Mouse (Mus musculus) neural tube, embryonic 13.5 days (tissue): ENCODE data around the gene Dnah10. TPM values are rescaled to one million over a fixed set of nuclear protein-coding genes. Genes with fewer than 3 reads are reported as not detected.

ENCODE experiments used
- ATAC-seq: fragments of 200-750 bp; cut with Nextera tagmentation; 2 replicates; pipeline ENCODE4 v1.8.0; 2017; ENCODE audit warnings: low read depth, mild to moderate bottlenecking, moderate TSS enrichment, moderate library complexity
- H3K27ac ChIP-seq: fragments of 300-500 bp; sonication (generic); replicated peaks from 2 replicates; pipeline ENCODE4 v1.5.1; 2015; ENCODE audit warnings: moderate library complexity, mild to moderate bottlenecking, inconsistent platforms
- H3K27me3 ChIP-seq: fragments of 300-500 bp; sonication (generic); 2 replicates; pipeline ENCODE4 v1.6.1; 2015; ENCODE audit warnings: mild to moderate bottlenecking, inconsistent platforms
- H3K36me3 ChIP-seq: fragments of 300-500 bp; sonication (generic); 2 replicates; pipeline ENCODE4 v1.6.1; 2015; ENCODE audit warnings: mild to moderate bottlenecking, inconsistent platforms
- H3K4me1 ChIP-seq: fragments of 300-500 bp; sonication (generic); replicated peaks from 2 replicates; pipeline ENCODE4 v1.6.1; 2015; ENCODE audit warnings: inconsistent platforms
- H3K4me2 ChIP-seq: fragments of 300-500 bp; sonication (generic); 2 replicates; pipeline ENCODE4 v1.6.1; 2015; ENCODE audit warnings: inconsistent platforms, mild to moderate bottlenecking, moderate library complexity
- H3K4me3 ChIP-seq: fragments of 300-500 bp; sonication (generic); 2 replicates; pipeline ENCODE4 v1.5.1; 2015; ENCODE audit warnings: mild to moderate bottlenecking, inconsistent platforms
- H3K9ac ChIP-seq: fragments of 300-500 bp; sonication (generic); 2 replicates; pipeline ENCODE4 v1.6.1; 2015; ENCODE audit warnings: moderate library complexity, mild to moderate bottlenecking, inconsistent platforms
- H3K9me3 ChIP-seq: fragments of 300-500 bp; sonication (generic); 2 replicates; pipeline ENCODE4 v1.6.1; 2016; ENCODE audit warnings: inconsistent platforms
- WGBS: fragments of 180-500 bp; shearing (Covaris S2); methylation state at CpG from one replicate; pipeline ENCODE4 v1.1.7; 2015; 5-methylcytosine and 5-hydroxymethylcytosine counted together
- polyA plus RNA-seq: library from polyadenylated mRNA; unstranded; fragments of >200 nt; fragmentation: Nextera tagmentation; extraction: Ambion mirVana; gene quantifications from 2 replicates; pipeline ENCODE4 v1.2.1, GENCODE M21; 2015

The Dnah10 gene
- polyA plus RNA-seq, 1 experiment from 2014 or later = 0.10 TPM

DNA sequence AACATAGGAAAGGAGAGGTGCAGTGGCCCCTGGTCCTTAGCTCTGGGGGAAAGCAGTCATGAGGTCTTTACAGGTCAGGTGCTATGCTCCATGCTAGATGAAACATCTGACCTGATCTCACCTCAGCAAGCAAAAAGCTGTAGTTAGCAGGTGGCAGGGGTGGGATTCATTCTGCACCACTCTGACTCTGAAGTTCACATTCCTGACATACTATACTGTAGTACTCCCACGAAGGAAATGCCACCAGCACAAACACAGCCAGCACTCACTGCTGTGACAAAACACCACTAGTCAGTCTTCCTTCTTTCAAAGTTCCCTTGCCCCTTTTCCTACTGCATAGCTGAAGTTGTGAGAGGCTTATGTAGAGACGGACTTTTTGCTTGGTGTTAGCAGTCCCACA, 127.4 kb downstream of the Dnah10 start:
- no peak for ATAC-seq
- H3K9me3 ChIP-seq = no peaks in the 10 kb centered on the region
- H3K4me1 ChIP-seq = 0 out of 2 replicates have a peak, but pooled peaks cover 8% of the 10 kb centered on the region
- no peak overlapping the region for H3K9ac ChIP-seq
- H3K27ac ChIP-seq = no peak overlapping the region
- no peaks in the 10 kb centered on the region for H3K36me3 ChIP-seq
- no peak overlapping the region for H3K4me2 ChIP-seq
- WGBS = 40% methylated on average over 2 of the region's 2 CpGs
- no peaks in the 10 kb centered on the region for H3K27me3 ChIP-seq
- no peak overlapping the region for H3K4me3 ChIP-seq

DNA sequence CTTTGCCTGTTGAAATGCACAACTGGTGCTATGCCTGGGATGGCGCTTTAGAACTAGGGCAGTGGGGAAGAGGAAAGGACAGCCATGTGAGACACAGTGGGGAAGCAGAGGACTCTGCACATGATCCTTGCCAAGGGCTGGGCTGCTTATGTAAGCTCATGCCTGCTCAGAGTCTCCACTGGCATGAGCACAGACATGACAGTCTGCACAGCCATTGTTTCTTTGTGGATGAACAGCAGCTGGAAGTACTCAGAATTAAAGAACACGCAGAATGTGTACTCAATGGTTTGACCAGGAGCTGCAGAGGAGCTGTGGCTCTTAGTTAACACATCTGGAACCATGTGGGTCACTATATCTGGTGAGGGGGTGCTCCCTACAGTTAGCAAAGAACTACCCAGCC, 128.2 kb downstream of the Dnah10 start:
- no peak for ATAC-seq
- H3K27me3 ChIP-seq = no peaks in the 10 kb centered on the region
- WGBS = 77% methylated on average over 2 of the region's 2 CpGs

DNA sequence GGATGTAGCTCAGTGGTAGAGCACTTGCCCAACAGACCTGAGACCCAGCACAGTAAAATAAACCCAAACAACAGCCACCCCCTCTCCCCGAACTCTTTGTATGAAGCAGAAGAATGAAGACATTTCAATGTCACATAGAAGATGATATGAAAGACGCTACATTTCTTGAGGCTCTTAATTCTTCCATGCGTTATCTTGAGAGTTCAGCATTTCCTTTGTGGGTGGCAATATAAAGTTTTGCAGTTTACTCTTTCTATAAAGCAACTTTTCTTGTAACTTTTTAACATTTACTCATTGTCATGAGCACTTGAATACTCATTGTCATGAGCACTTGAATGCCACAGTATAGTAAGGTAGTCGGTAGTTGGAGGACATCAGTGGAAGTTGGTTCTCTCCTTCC, 129.3 kb downstream of the Dnah10 start:
- no peak for ATAC-seq
- Histone ChIP-seq H3K4me2 (no peak overlapping the region), H3K27me3 (no peaks in the 10 kb centered on the region), H3K4me1 (peaks cover 12% of the 10 kb centered on the region; the same call in 1 of the 2 replicates), H3K36me3 (no peaks in the 10 kb centered on the region), H3K9me3 (no peaks in the 10 kb centered on the region), H3K9ac (no peak overlapping the region), H3K4me3 (no peak overlapping the region), H3K27ac (no peak overlapping the region)
- WGBS = 94% methylated on average over 4 of the region's 4 CpGs

More for the DNA sequence above, 128.2 kb downstream of the Dnah10 start:
- H3K4me3 ChIP-seq = no peak overlapping the region
- no peak overlapping the region for H3K9ac ChIP-seq
- H3K27ac ChIP-seq = no peak overlapping the region
- H3K36me3 ChIP-seq = no peaks in the 10 kb centered on the region
- H3K4me1 ChIP-seq = 0 out of 2 replicates have a peak, but pooled peaks cover 9% of the 10 kb centered on the region
- no peaks in the 10 kb centered on the region for H3K9me3 ChIP-seq
- H3K4me2 ChIP-seq = no peak overlapping the region

DNA sequence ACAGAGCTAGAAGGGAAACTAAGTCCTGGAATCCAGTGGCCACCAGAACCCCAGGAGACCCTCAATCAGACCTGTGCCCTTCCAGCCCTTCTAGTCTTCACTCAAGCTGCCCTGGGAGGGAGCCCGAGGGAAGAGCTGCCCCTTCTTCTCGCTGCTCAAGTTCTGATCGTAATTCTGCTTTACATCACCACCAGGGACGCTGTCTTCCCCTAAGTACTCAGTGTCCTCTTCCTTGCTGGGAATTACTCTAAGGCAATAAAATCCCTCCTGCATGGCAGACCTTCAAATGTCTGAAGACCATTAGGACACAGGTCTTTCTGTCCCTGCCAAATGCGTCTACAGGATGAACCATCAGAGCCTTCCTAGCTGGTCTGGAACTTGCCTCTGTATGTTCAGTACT, 135.1 kb downstream of the Dnah10 start:
- Histone ChIP-seq H3K36me3 (no peaks in the 10 kb centered on the region), H3K27ac (no peak overlapping the region), H3K4me1 (peaks cover 44% of the 10 kb centered on the region), H3K9me3 (no peaks in the 10 kb centered on the region), H3K4me3 (peak overlapping the region; percentile 98), H3K9ac (peak overlapping the region; percentile 41; the same call in 1 of the 2 replicates), H3K27me3 (peaks cover 14% of the 10 kb centered on the region), H3K4me2 (peak overlapping the region; percentile 89)
- ATAC-seq = no peak
- WGBS = 3% methylated on average over 5 of the region's 5 CpGs

DNA sequence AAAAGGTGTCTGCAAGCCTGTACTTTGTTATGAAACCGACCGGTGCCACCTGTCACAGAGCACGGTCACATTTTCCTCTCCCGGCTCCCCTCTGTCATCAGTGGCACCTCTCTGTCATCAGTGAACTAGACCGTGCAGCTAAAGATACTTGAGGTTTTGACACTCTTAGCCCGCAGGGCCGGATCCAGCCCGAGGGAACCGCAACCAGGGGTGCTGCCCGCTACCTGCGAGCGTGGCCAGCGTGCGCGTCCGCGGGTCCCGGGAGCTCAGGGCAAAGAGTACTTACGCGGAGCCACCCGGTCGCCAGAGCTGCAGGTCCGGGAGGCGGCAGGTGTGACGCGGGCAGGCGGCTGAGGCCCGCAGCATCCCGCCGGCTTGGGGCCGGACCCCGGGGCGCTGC, 136.6 kb downstream of the Dnah10 start:
- peak; percentile 17; the same call in 1 of the 2 replicates for ATAC-seq
- Histone ChIP-seq H3K27ac (peak overlapping the region; percentile 96), H3K9ac (peak overlapping the region; percentile 92), H3K36me3 (peaks cover 8% of the 10 kb centered on the region), H3K27me3 (peaks cover 14% of the 10 kb centered on the region), H3K9me3 (no peaks in the 10 kb centered on the region), H3K4me1 (peaks cover 53% of the 10 kb centered on the region), H3K4me3 (peak overlapping the region; percentile 98), H3K4me2 (peak overlapping the region; percentile 89)
- under 1% methylated on average over 33 of the region's 33 CpGs for WGBS

DNA sequence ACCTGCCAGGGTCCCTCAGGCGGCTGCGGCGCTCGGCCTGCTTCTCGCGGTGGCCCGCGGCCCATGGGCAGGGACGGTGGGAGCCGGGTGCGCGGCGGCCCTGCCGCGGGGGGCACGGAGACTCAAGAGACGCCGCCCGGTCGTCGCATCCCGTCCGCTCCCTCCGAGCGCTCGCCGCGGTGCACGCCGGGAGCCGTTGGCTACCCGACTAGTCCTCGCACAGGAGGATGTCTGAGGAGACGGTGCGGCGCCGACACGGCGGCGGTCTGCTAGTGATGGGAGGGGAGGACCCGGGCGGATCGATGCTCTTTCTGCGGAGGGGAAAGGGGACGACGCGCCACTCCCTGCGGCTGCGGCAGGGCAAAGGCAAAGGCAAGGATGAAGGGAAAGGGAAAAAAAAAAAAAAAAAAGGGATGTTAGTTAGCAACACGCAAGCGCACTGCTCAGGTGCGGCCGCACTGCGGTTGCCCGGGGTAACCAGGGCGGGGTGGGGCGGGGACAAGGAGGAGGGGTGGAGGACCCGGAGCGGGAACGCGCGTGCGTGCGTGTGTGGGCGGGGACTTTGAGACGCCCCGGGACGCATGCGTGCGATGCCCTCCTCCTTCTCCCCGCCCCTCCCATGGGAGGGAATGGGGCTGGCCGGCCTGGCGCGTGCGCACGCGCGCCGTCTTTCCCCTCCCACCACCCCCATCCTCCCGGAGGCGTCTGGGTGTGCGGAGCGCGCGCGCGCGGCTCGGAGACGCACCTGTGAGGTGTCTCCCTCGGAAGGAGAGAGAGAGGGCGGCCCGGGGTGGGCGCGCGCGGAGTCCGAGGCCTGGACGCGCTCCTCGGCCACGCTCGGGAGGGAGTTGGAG, 137.4 kb downstream of the Dnah10 start, which contains the start of the genes Ccdc92 and Zfp664:
Gene Ccdc92 (minus strand): TSS at position 412 of the 854 bp plus-strand sequence.
Gene Zfp664 (plus strand): TSS at position 679 of the 854 bp plus-strand sequence.
- peaks cover 61% of the 10 kb centered on the region for H3K4me1 ChIP-seq
- no peaks in the 10 kb centered on the region for H3K9me3 ChIP-seq
- ATAC-seq = peak; percentile 91
- peak within 1 kb of the TSS; percentile 97 for H3K9ac ChIP-seq
- peak within 1 kb of the TSS; percentile 97 for H3K27ac ChIP-seq
- peaks cover 14% of the 10 kb centered on the region for H3K27me3 ChIP-seq
- peak within 1 kb of the TSS; percentile 98 for H3K4me3 ChIP-seq
- H3K36me3 ChIP-seq = peaks cover 10% of the 10 kb centered on the region
- WGBS = under 1% methylated on average over 83 of the region's 103 CpGs
- peak within 1 kb of the TSS; percentile 89 for H3K4me2 ChIP-seq

DNA sequence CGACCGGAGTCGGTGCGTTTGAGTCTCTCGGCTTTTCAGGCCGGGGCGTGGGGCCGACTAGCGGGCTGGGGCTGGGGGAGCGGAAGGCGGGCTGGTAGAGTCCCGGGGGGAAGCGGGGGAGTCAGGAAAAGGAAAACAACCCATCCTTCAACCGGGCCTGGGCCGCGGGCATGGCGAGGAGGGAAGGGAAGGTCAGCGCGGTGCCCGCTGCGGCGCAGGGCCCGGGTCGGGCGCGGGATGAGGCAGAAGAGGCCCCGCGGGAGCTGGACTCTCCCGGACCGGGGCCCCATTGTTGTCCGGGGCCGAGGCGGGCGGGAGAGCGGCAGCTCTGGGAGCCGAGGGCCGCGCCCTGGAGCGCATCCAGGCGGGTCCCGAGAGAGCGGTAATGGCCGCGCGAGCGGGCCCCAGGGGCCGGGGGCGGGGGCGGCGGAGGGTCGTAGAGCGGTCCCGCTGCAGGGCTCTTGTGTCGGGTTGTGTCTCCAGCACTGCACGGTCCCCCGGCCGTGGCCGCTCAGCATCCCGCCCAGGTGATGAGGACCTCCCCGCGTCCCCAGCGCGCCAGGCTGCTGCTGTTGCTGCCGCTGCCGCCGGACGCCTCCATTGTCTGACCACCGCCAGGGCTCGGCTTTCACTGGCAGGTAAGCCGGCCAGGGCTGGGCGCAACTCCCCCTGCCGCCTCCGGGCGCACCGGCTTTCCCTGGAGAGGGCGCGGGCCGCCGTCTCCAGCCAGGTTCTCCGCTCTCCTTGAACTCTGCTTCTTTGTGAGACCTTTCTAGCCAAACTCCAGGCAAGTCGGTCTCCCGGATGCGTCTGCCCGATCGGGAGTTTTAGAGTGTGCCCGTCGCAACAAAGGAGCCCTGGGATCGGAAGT, 138.2 kb downstream of the Dnah10 start:
- peak overlapping the region; percentile 97 for H3K27ac ChIP-seq
- peaks cover 10% of the 10 kb centered on the region for H3K36me3 ChIP-seq
- H3K9me3 ChIP-seq = no peaks in the 10 kb centered on the region
- peak overlapping the region; percentile 98 for H3K4me3 ChIP-seq
- H3K4me2 ChIP-seq = peak overlapping the region; percentile 89
- peak overlapping the region; percentile 97 for H3K9ac ChIP-seq
- under 1% methylated on average over 60 of the region's 88 CpGs for WGBS
- peaks cover 14% of the 10 kb centered on the region for H3K27me3 ChIP-seq
- H3K4me1 ChIP-seq = peaks cover 67% of the 10 kb centered on the region
- no peak; the same call in none of the 2 replicates for ATAC-seq

DNA sequence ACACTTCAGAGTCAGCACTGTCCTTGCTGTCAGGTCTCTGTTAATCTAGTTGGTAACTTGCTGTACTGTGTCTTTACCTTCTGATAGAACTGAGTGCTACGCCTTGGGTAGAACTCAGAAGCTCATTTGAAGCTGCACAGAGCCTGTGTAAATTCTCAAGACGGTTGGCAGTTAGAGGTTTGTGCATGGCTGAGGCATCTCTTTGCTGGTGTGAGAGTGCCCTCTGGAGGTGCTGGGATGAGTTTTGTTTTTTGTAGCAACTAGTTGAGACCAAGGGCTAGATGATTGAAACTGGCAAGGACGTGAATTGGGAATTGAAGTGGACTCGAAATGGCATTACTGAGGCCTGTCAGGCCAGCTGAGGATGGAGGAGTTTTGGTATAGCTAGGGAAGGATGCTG, 144.1 kb downstream of the Dnah10 start:
- H3K36me3 ChIP-seq = peaks cover 29% of the 10 kb centered on the region
- no peak overlapping the region for H3K4me3 ChIP-seq
- no peaks in the 10 kb centered on the region for H3K9me3 ChIP-seq
- H3K4me1 ChIP-seq = peaks cover 80% of the 10 kb centered on the region
- no peak overlapping the region for H3K9ac ChIP-seq
- no peaks in the 10 kb centered on the region for H3K27me3 ChIP-seq
- WGBS = 46% methylated on average over 4 of the region's 4 CpGs
- no peak for ATAC-seq
- no peak overlapping the region for H3K4me2 ChIP-seq
- no peak overlapping the region for H3K27ac ChIP-seq

DNA sequence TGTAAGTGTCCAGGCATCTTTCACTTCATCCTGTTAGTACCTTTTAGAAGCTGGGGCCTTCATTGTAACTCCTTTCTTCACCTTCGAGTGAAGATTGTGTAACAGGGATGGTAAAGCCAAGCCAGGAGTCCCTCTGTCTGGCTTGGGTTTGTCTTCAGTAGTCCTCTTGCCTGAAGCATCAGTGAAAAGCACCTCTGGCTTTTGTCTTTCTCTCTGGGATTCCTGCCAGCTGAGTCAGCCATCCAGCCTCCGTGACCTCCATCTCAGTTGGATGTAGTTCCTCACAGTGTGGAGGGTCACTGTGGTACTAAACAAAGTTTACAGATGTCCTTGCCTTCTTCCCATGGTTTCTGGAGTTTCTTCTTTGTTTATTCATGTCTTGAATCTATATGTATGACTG, 147.1 kb downstream of the Dnah10 start:
- no peak overlapping the region for H3K9ac ChIP-seq
- peaks cover 35% of the 10 kb centered on the region for H3K36me3 ChIP-seq
- H3K4me2 ChIP-seq = no peak overlapping the region
- no peaks in the 10 kb centered on the region for H3K9me3 ChIP-seq
- no peak overlapping the region for H3K4me3 ChIP-seq
- WGBS = 57% methylated on average over 2 of the region's 2 CpGs
- H3K4me1 ChIP-seq = peaks cover 60% of the 10 kb centered on the region
- no peak for ATAC-seq
- H3K27ac ChIP-seq = no peak overlapping the region
- no peaks in the 10 kb centered on the region for H3K27me3 ChIP-seq

DNA sequence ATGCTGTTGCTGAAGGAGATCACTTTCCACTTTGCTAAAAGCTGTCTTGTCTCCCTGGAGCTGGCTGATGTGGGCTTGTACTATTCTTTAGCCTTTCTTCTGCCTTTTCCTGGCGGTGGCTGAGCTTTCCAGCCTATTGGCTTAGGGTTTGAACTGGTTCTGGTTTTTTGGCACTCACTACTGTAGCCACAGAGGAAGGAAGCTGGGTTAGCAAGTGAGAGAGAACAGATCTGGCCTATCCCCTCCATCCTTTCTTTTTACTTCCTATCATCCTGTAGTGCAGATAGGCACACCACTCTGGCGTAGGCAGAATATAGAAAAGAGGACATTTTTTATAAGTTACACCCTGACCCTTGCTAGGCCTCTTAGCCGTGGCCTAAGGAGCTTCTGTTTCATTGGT, 148.2 kb downstream of the Dnah10 start:
- Histone ChIP-seq H3K36me3 (peaks cover 35% of the 10 kb centered on the region), H3K4me1 (peaks cover 58% of the 10 kb centered on the region), H3K27ac (no peak overlapping the region), H3K4me3 (no peak overlapping the region), H3K4me2 (no peak overlapping the region), H3K9me3 (no peaks in the 10 kb centered on the region), H3K9ac (no peak overlapping the region), H3K27me3 (no peaks in the 10 kb centered on the region)
- WGBS = 89% methylated on average over 3 of the region's 3 CpGs
- no peak for ATAC-seq

DNA sequence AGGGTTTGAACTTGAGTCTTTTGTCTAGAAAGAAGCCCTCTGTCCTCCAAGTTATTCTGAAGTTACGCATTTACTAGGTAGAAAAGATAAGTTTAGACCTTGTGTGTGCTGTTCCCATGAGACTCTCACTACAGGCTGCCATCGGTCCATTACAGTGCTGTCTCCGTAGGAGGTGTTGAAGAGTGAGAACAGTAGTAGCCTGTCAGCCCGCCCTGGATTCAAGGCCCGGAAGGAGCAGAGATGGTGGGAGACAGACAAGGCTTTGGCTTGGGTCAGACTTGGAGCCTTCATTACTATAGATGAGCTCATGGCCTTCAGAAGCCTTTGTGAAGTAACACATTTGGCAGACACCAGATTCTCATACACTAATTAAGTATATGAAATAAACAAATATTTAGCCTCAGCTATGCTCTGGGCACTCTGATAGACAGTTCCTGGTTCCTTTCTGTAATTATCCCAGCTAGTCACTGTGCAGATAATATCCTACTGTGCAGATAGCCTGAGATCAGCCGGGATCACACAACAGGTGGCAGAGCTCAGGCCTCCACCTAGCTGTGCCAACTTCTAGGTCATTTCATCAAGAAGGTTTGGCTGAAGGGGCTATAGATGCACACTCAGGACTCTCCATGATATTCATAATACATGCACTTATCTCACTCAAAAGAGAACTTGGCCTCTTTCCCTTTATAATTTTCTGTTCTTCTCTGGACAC, 149.2 kb downstream of the Dnah10 start:
- peaks cover 51% of the 10 kb centered on the region for H3K4me1 ChIP-seq
- no peak overlapping the region for H3K27ac ChIP-seq
- H3K27me3 ChIP-seq = no peaks in the 10 kb centered on the region
- 88% methylated on average over 6 of the region's 6 CpGs for WGBS
- H3K36me3 ChIP-seq = peaks cover 37% of the 10 kb centered on the region
- no peak overlapping the region for H3K4me3 ChIP-seq
- no peaks in the 10 kb centered on the region for H3K9me3 ChIP-seq
- H3K9ac ChIP-seq = no peak overlapping the region
- no peak for ATAC-seq
- H3K4me2 ChIP-seq = no peak overlapping the region
